Mouse (Mus musculus) ES-E14 (cell line): Measurements from ENCODE around the gene Dhcr24.

Experiments
- CHD2 ChIP-seq: IDR thresholded peaks from 2 replicates; pipeline ENCODE4 v1.6.1; 2014; ENCODE audit warnings: mild to moderate bottlenecking, low read depth, low read length, inconsistent platforms
- HCFC1 ChIP-seq: IDR thresholded peaks from 2 replicates; pipeline ENCODE4 v1.6.1; 2012; ENCODE audit warnings: low read length, inconsistent platforms, borderline replicate concordance; ENCODE audit not compliant: insufficient read depth
- MAFK ChIP-seq: IDR thresholded peaks from 2 replicates; pipeline ENCODE4 v1.6.1; 2014; ENCODE audit warnings: mild to moderate bottlenecking, low read depth, low read length, inconsistent platforms; ENCODE audit not compliant: insufficient read depth
- ZC3H11A ChIP-seq: IDR thresholded peaks from 2 replicates; pipeline ENCODE4 v1.6.1; 2012; ENCODE audit warnings: low read depth, mild to moderate bottlenecking, inconsistent platforms, low read length, borderline replicate concordance
- ZNF384 ChIP-seq: IDR thresholded peaks from 2 replicates; pipeline ENCODE4 v1.6.1; 2012; ENCODE audit warnings: low read depth, low read length, inconsistent platforms

- TF ChIP-seq ZC3H11A, result no peak
- no peak for TF ChIP-seq HCFC1
- TF ChIP-seq ZNF384, result no peak
- no peak for TF ChIP-seq CHD2
- TF ChIP-seq MAFK, result no peak
Observed at GRCm38 (mm10) chr4:106542211-106542610, 18.6 kb upstream of the Dhcr24 start.
